Mouse (Mus musculus): ENCODE measurements around the gene Foxn4. TPM values are rescaled to one million over a fixed set of nuclear protein-coding genes. Genes with fewer than 3 reads are reported as not detected.

Foxn4 gene
- total and polyA plus RNA-seq, 2 experiments from 2014 or later, result 0.36 to 0.47 TPM

DNA sequence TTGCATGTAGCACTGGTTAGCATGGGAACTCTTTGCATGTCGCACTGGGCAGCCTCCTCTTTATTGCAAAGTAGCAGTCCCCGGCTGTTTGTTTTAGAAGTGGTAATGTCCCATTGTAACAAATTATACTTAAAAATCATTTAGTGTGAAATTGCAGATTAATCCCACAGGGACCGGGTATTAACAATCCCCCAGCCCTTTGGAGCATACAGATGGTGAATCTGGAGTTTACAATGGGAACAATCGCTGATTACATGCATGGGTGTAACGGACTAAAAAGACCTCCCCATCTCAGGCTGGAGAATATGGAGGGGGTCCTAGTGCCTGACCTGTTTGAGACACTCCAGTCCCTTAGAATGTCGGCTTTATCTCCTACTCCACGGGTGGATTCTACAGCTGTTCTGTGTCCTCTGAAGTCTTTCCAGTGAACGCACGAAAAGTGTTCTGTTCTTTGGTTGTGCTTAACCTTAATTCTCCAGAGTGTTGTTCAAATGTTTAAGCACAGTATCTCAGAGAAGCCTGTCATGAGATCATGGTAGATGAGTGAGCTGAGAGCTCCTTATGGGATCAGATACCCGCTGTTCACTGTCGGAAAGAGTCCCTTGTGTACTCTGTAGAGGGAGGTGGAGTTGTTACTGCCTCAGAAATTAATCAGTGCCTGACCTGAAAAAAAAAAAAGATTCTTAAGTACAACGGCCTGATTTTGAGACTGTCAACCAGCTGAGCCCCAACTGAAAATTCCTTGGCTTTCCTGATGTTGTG, 6.0 kb upstream of the Foxn4 start:
- ATAC-seq (peak; percentile 53; the same call in 1 of the 2 replicates), DNase-seq (ENCODE audit: low spot score) (peak; percentile 58)
- no peaks in the 10 kb centered on the region for H3K4me1 ChIP-seq (ENCODE audit: insufficient read depth, low read length)
- H3K36me3 ChIP-seq (ENCODE audit: insufficient read depth, low read length), result no peaks in the 10 kb centered on the region
- no peak overlapping the region for H3K27ac ChIP-seq
- H3K27me3 ChIP-seq (ENCODE audit: insufficient read depth, low read length), result peaks cover 27% of the 10 kb centered on the region
- H3K4me3 ChIP-seq (ENCODE audit: low read length), result 0 out of 2 replicates have a peak overlapping the region, but pooled peaks have one; percentile 11
- H3K4me2 ChIP-seq (ENCODE audit: low read depth, low read length), result peak overlapping the region; percentile 34
- H3K9me3 ChIP-seq (ENCODE audit: low read length), result no peaks in the 10 kb centered on the region
- TF ChIP-seq CTCF (IDR thresholded peaks at IDR 0.05; ENCODE audit: low read depth), result no peak
- no peak overlapping the region for H3K9ac ChIP-seq (replicated peaks; ENCODE audit: low read length)
- 18% methylated on average over 12 of the region's 12 CpGs for WGBS

DNA sequence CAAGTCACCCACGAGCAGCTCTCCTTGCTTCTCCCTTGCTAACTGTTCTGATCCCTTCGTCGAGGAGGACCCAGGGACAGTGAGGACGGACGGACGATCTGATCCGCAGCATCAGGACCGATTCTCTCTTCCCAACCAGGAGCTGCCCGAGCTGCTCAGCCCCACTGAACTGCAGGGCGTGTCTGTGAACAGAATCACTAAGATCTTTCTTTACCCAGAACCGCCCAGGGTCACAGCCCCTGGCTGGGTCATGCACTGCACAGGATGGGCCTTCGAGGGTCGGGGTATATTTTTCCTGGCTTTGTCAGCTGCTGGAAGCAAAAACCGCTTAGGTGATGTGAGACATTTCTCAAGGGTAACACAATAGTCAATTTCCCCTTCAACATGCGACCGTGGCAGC, 2.4 kb upstream of the Foxn4 start:
- 22% methylated on average over 16 of the region's 16 CpGs for WGBS
- Histone ChIP-seq H3K36me3 (ENCODE audit: insufficient read depth, low read length) (no peaks in the 10 kb centered on the region), H3K4me3 (ENCODE audit: low read length) (no peak overlapping the region), H3K9me3 (ENCODE audit: low read length) (no peaks in the 10 kb centered on the region), H3K4me1 (ENCODE audit: insufficient read depth, low read length) (no peaks in the 10 kb centered on the region), H3K9ac (replicated peaks; ENCODE audit: low read length) (no peak overlapping the region), H3K27me3 (ENCODE audit: insufficient read depth, low read length) (peaks cover 59% of the 10 kb centered on the region), H3K27ac (no peak overlapping the region), H3K4me2 (ENCODE audit: low read depth, low read length) (no peak overlapping the region)
- no peak for TF ChIP-seq CTCF (IDR thresholded peaks at IDR 0.05; ENCODE audit: low read depth)
- DNase-seq (ENCODE audit: low spot score) (no peak), ATAC-seq (no peak)

GRCm38 (mm10) chr5:114275339-114275738, 1.7 kb upstream of the Foxn4 start:
- Histone ChIP-seq H3K27ac (no peak overlapping the region), H3K9ac (replicated peaks; ENCODE audit: low read length) (no peak overlapping the region), H3K4me3 (ENCODE audit: low read length) (no peak overlapping the region), H3K36me3 (ENCODE audit: insufficient read depth, low read length) (no peaks in the 10 kb centered on the region), H3K9me3 (ENCODE audit: low read length) (no peaks in the 10 kb centered on the region), H3K4me2 (ENCODE audit: low read depth, low read length) (no peak overlapping the region), H3K4me1 (ENCODE audit: insufficient read depth, low read length) (no peaks in the 10 kb centered on the region), H3K27me3 (ENCODE audit: insufficient read depth, low read length) (peaks cover 59% of the 10 kb centered on the region)
- no peak for ATAC-seq
- no peak for DNase-seq (ENCODE audit: low spot score)
- TF ChIP-seq CTCF (IDR thresholded peaks at IDR 0.05; ENCODE audit: low read depth), result no peak
- 18% methylated on average over 8 of the region's 8 CpGs for WGBS

DNA sequence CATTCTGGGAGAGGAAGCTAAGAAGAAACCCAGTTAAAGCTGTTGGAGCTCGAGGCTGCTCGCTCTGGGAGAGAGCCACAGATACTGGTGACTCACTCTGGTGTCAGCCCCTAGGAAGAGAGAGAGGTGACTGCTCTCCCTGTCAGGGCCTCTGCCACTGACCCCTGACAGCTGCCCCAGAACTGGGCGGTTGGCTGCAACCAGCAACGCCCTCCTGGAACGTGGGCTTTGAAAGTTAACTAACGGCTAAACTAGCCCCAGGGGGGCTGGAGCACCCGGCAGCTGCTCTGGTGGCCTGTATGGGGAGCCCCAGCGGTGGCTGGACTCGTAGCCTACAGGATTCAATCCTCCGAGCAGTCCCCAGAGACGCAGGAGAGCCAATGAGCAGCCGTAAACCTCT, 3.6 kb downstream of the Foxn4 start:
- WGBS, result 19% methylated on average over 12 of the region's 12 CpGs
- no peak overlapping the region for H3K27ac ChIP-seq
- ATAC-seq (no peak), DNase-seq (ENCODE audit: low spot score) (no peak)
- H3K4me1 ChIP-seq (ENCODE audit: insufficient read depth, low read length), result no peaks in the 10 kb centered on the region
- H3K9ac ChIP-seq (replicated peaks; ENCODE audit: low read length), result no peak overlapping the region
- H3K36me3 ChIP-seq (ENCODE audit: insufficient read depth, low read length), result no peaks in the 10 kb centered on the region
- H3K4me3 ChIP-seq (ENCODE audit: low read length), result no peak overlapping the region
- no peak for TF ChIP-seq CTCF (IDR thresholded peaks at IDR 0.05; ENCODE audit: low read depth)
- no peaks in the 10 kb centered on the region for H3K9me3 ChIP-seq (ENCODE audit: low read length)
- no peak overlapping the region for H3K4me2 ChIP-seq (ENCODE audit: low read depth, low read length)
- peaks cover 36% of the 10 kb centered on the region for H3K27me3 ChIP-seq (ENCODE audit: insufficient read depth, low read length)

- Histone ChIP-seq H3K4me3 (ENCODE audit: low read length) (no peak overlapping the region), H3K4me2 (ENCODE audit: low read depth, low read length) (no peak overlapping the region), H3K9ac (replicated peaks; ENCODE audit: low read length) (no peak overlapping the region), H3K36me3 (ENCODE audit: insufficient read depth, low read length) (no peaks in the 10 kb centered on the region), H3K27me3 (ENCODE audit: insufficient read depth, low read length) (peaks cover 31% of the 10 kb centered on the region), H3K4me1 (ENCODE audit: insufficient read depth, low read length) (no peaks in the 10 kb centered on the region), H3K27ac (no peak overlapping the region), H3K9me3 (ENCODE audit: low read length) (no peaks in the 10 kb centered on the region)
- TF ChIP-seq CTCF (IDR thresholded peaks at IDR 0.05; ENCODE audit: low read depth), result no peak
- DNase-seq (ENCODE audit: low spot score) (no peak), ATAC-seq (no peak)
- WGBS, result 67% methylated on average over 7 of the region's 7 CpGs
These were observed 4.1 kb downstream of the Foxn4 start for GRCm38 (mm10) chr5:114269499-114269898.

GRCm38 (mm10) chr5:114268646-114269045, 5.0 kb downstream of the Foxn4 start:
- H3K4me1 ChIP-seq (ENCODE audit: insufficient read depth, low read length), result no peaks in the 10 kb centered on the region
- H3K9me3 ChIP-seq (ENCODE audit: low read length), result no peaks in the 10 kb centered on the region
- 31% methylated on average over 7 of the region's 7 CpGs for WGBS
- H3K27me3 ChIP-seq (ENCODE audit: insufficient read depth, low read length), result peaks cover 22% of the 10 kb centered on the region
- H3K4me2 ChIP-seq (ENCODE audit: low read depth, low read length), result no peak overlapping the region
- H3K36me3 ChIP-seq (ENCODE audit: insufficient read depth, low read length), result no peaks in the 10 kb centered on the region
- no peak overlapping the region for H3K27ac ChIP-seq
- no peak overlapping the region for H3K9ac ChIP-seq (replicated peaks; ENCODE audit: low read length)
- DNase-seq (ENCODE audit: low spot score), result peak; percentile 60
- no peak overlapping the region for H3K4me3 ChIP-seq (ENCODE audit: low read length)
- no peak for ATAC-seq
- TF ChIP-seq CTCF (IDR thresholded peaks at IDR 0.05; ENCODE audit: low read depth), result no peak

GRCm38 (mm10) chr5:114264791-114265190, 8.8 kb downstream of the Foxn4 start:
- H3K36me3 ChIP-seq (ENCODE audit: insufficient read depth, low read length), result no peaks in the 10 kb centered on the region
- H3K27me3 ChIP-seq (ENCODE audit: insufficient read depth, low read length), result no peaks in the 10 kb centered on the region
- no peak overlapping the region for H3K27ac ChIP-seq
- no peak overlapping the region for H3K4me3 ChIP-seq (ENCODE audit: low read length)
- no peak for TF ChIP-seq CTCF (IDR thresholded peaks at IDR 0.05; ENCODE audit: low read depth)
- no peak overlapping the region for H3K4me2 ChIP-seq (ENCODE audit: low read depth, low read length)
- 68% methylated on average over 8 of the region's 8 CpGs for WGBS
- H3K9ac ChIP-seq (replicated peaks; ENCODE audit: low read length), result no peak overlapping the region
- DNase-seq (ENCODE audit: low spot score), result no peak
- H3K4me1 ChIP-seq (ENCODE audit: insufficient read depth, low read length), result no peaks in the 10 kb centered on the region
- no peak for ATAC-seq
- H3K9me3 ChIP-seq (ENCODE audit: low read length), result no peaks in the 10 kb centered on the region
